Mouse (Mus musculus) cortical plate, adult 2 months (tissue): ENCODE results near the gene Mgat5. TPM values are rescaled to one million over a fixed set of nuclear protein-coding genes. Genes with fewer than 3 reads are reported as not detected.

Experiments used
- H3K27ac ChIP-seq: fragments of 200-500 bp; 2 replicates; pipeline ENCODE4 v1.5.1; 2012; ENCODE audit warnings: low read length, control low read depth, inconsistent platforms; ENCODE audit not compliant: insufficient read depth
- H3K4me1 ChIP-seq: fragments of 200-500 bp; 2 replicates; pipeline ENCODE4 v1.6.1; 2011; ENCODE audit warnings: low read length; ENCODE audit not compliant: control insufficient read depth, insufficient read depth
- H3K4me3 ChIP-seq: fragments of 200-500 bp; 2 replicates; pipeline ENCODE4 v1.5.1; 2011; ENCODE audit warnings: mild to moderate bottlenecking, low read length, control low read depth; ENCODE audit not compliant: insufficient read depth
- CTCF ChIP-seq: fragments of 200-500 bp; IDR thresholded peaks from 2 replicates; pipeline ENCODE4 v1.5.1; 2011; ENCODE audit warnings: mild to moderate bottlenecking, control low read depth, low read length; ENCODE audit not compliant: insufficient read depth; ENCODE audit errors: extremely low read depth
- POLR2A ChIP-seq: fragments of 200-500 bp; IDR thresholded peaks from 2 replicates; pipeline ENCODE4 v1.6.1; 2011; ENCODE audit warnings: mild to moderate bottlenecking, low read length, control low read depth; ENCODE audit not compliant: insufficient read depth; ENCODE audit errors: extremely low read depth
- polyA plus RNA-seq: library from polyadenylated mRNA; depleted of rRNA; stranded (reverse); fragments of >200 nt; gene quantifications from 2 replicates; pipeline ENCODE4 v1.2.3, GENCODE M21; 2012

The Mgat5 gene
- polyA plus RNA-seq, 1 experiment = 32.9 TPM

GRCm38 (mm10) chr1:127487161-127487560, 282.3 kb downstream of the Mgat5 start:
- Histone ChIP-seq H3K27ac (no peak overlapping the region), H3K4me1 (no peaks in the 10 kb centered on the region), H3K4me3 (no peak overlapping the region)
- no peak for TF ChIP-seq POLR2A
- peak; percentile 42 for TF ChIP-seq CTCF

- no peak overlapping the region for H3K27ac ChIP-seq
- H3K4me1 ChIP-seq = no peaks in the 10 kb centered on the region
- no peak for TF ChIP-seq POLR2A
- peak; percentile 99 for TF ChIP-seq CTCF
- no peak overlapping the region for H3K4me3 ChIP-seq
These were observed 292.1 kb downstream of the Mgat5 start for GRCm38 (mm10) chr1:127496737-127497543.

- Histone ChIP-seq H3K4me1 (no peaks in the 10 kb centered on the region), H3K27ac (no peak overlapping the region), H3K4me3 (no peak overlapping the region)
- TF ChIP-seq CTCF (no peak), POLR2A (no peak)
These were observed 293.9 kb downstream of the Mgat5 start for GRCm38 (mm10) chr1:127498746-127499145.

- no peak overlapping the region for H3K27ac ChIP-seq
- no peaks in the 10 kb centered on the region for H3K4me1 ChIP-seq
- H3K4me3 ChIP-seq = no peak overlapping the region
- no peak for TF ChIP-seq POLR2A
- peak; percentile 82 for TF ChIP-seq CTCF
These were observed 295.4 kb downstream of the Mgat5 start for GRCm38 (mm10) chr1:127500219-127500618.

GRCm38 (mm10) chr1:127500701-127501100, 295.9 kb downstream of the Mgat5 start:
- Histone ChIP-seq H3K4me1 (no peaks in the 10 kb centered on the region), H3K27ac (no peak overlapping the region), H3K4me3 (no peak overlapping the region)
- TF ChIP-seq CTCF = no peak
- no peak for TF ChIP-seq POLR2A

- no peak overlapping the region for H3K4me3 ChIP-seq
- H3K27ac ChIP-seq = no peak overlapping the region
- H3K4me1 ChIP-seq = no peaks in the 10 kb centered on the region
- TF ChIP-seq CTCF (no peak), POLR2A (no peak)
These were observed 302.3 kb downstream of the Mgat5 start for GRCm38 (mm10) chr1:127507042-127507650.

GRCm38 (mm10) chr1:127508067-127508739, 303.4 kb downstream of the Mgat5 start:
- TF ChIP-seq CTCF (no peak), POLR2A (no peak)
- no peak overlapping the region for H3K4me3 ChIP-seq
- no peaks in the 10 kb centered on the region for H3K4me1 ChIP-seq
- no peak overlapping the region for H3K27ac ChIP-seq

- Histone ChIP-seq H3K27ac (no peak overlapping the region), H3K4me3 (no peak overlapping the region), H3K4me1 (no peaks in the 10 kb centered on the region)
- TF ChIP-seq CTCF (no peak), POLR2A (no peak)
These were observed 304.1 kb downstream of the Mgat5 start for GRCm38 (mm10) chr1:127508921-127509320.

GRCm38 (mm10) chr1:127511362-127511761, 306.5 kb downstream of the Mgat5 start:
- no peaks in the 10 kb centered on the region for H3K4me1 ChIP-seq
- H3K4me3 ChIP-seq = no peak overlapping the region
- H3K27ac ChIP-seq = no peak overlapping the region
- TF ChIP-seq CTCF = no peak
- TF ChIP-seq POLR2A = no peak
